Comparison of ENCODE assay signal across 9 mouse cellular contexts in the genomic region with DNA sequence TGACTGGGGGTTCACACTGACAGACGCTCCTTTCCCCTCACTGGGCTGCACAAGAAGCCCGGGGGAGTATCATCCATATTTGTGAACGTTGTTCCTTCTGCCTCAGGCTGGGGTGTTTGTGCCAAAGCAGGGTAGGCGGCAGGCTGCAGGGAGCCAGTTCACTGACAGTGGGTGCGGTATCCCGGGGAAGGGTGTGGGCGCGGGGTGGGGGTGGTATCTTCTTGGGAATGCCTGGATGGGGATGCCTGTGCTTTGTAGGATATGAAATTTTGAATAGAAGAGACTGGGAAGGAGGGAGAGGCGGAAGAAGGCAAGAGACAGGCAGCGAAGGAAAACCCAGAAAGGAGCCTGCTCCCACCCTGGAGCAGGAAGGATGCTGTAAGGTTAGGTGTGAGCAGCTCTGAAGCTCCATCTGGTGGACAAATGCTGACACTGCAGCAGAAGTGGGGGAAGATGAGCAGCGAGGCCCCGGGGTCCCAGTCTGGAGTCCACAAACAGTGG. TPM values are rescaled to one million over a fixed set of nuclear protein-coding genes. Genes with fewer than 3 reads are reported as not detected.
DNase-seq lines count a peak whose midpoint lies in the region; ATAC-seq and TF ChIP-seq lines count a peak whose summit lies in the region.
"Had no signal": no experiment of that assay in that cellular context is flagged by ENCODE, and none has a peak within 500 bp of the region (broad histone marks: within the 10 kb centered on the region; RNA-seq: fewer than 3 reads in every experiment).

No protein-coding gene starts in this region.

- no peak overlapping the region for H3K9ac ChIP-seq in lung, embryonic 14.5 days
- H3K9ac ChIP-seq: heart, embryonic 13.5 days had no signal

- no peak overlapping the region for H3K4me2 ChIP-seq in lung, embryonic 14.5 days
- H3K4me2 ChIP-seq: heart, embryonic 13.5 days had no signal

- no peaks in the 10 kb centered on the region for H3K27me3 ChIP-seq in lung, embryonic 14.5 days (ENCODE audit: insufficient read depth, low read length)

- H3K36me3 ChIP-seq in lung, embryonic 14.5 days (ENCODE audit: insufficient read depth): no peaks in the 10 kb centered on the region
- H3K36me3 ChIP-seq: heart, embryonic 13.5 days had no signal

- peak; percentile 98 for TF ChIP-seq CTCF in gastrocnemius, adult 2 months (IDR thresholded peaks at IDR 0.05)
- TF ChIP-seq CTCF in lung, embryonic 14.5 days (IDR thresholded peaks at IDR 0.05; ENCODE audit: low read depth): peak; percentile 96

- H3K4me1 ChIP-seq in lung, embryonic 14.5 days (ENCODE audit: insufficient read depth): no peaks in the 10 kb centered on the region
- H3K4me1 ChIP-seq: heart, embryonic 13.5 days had no signal

- H3K9me3 ChIP-seq in lung, embryonic 14.5 days (ENCODE audit: low read depth, low read length): no peaks in the 10 kb centered on the region
- H3K9me3 ChIP-seq: heart, embryonic 13.5 days had no signal

- peak; percentile 41; the same call in 1 of the 2 replicates for ATAC-seq in lung, embryonic 14.5 days (ENCODE audit: insufficient read depth)

- H3K4me3 ChIP-seq in gastrocnemius, adult 2 months: no peak overlapping the region
- H3K4me3 ChIP-seq in lung, embryonic 14.5 days (ENCODE audit: low read depth, low read length): no peak overlapping the region
- H3K4me3 ChIP-seq: heart, embryonic 13.5 days had no signal

- 30% methylated on average over 12 of the region's 12 CpGs for WGBS in lung, embryonic 14.5 days

- no peak overlapping the region for H3K27ac ChIP-seq in gastrocnemius, adult 2 months
- H3K27ac ChIP-seq in lung, embryonic 14.5 days (ENCODE audit: low read depth): no peak overlapping the region
- H3K27ac ChIP-seq: heart, embryonic 13.5 days had no signal

- DNase-seq in 3T3-L1 (ENCODE audit: low read depth, low spot score): peak; percentile 73
- DNase-seq in Muller cell, postnatal 12 days (ENCODE audit: inconsistent ontology term): peak; percentile 30
- DNase-seq in cerebellum, postnatal 10 days: peak; percentile 90 to 93
- DNase-seq in gastrocnemius, adult 2 months: peak; percentile 57
- DNase-seq in kidney, postnatal 4 days: peak; percentile 78 to 79
- DNase-seq in lung, embryonic 14.5 days: peak; percentile 81
- DNase-seq in ovary, postnatal 36 days (ENCODE audit: low spot score): peak; percentile 55
- peak; percentile 36 to 49 for DNase-seq in thymus, postnatal 36 days

- intact Hi-C loops in gastrocnemius, adult 2 months (cut with DNase I): loop anchor here (1.0 kb wide), 2 partner anchors 174 to 184 kb away; no protein-coding TSS in a partner anchor

RNA-seq across cellular contexts. Expression of gene Sppl2c, which starts 14.8 kb away (rescaled TPM):
- total RNA-seq in gastrocnemius, adult 2 months (2021): not detected
- polyA plus RNA-seq in lung, embryonic 14.5 days (2014; fragmentation: Nextera tagmentation; extraction: Ambion mirVana): not detected in 2 replicates
- polyA plus RNA-seq: heart, embryonic 13.5 days had no signal

RNA-seq across cellular contexts. Expression of gene Crhr1, which starts 38.7 kb away (rescaled TPM):
- total RNA-seq in gastrocnemius, adult 2 months (2021): not detected
- polyA plus RNA-seq in lung, embryonic 14.5 days (2014; fragmentation: Nextera tagmentation; extraction: Ambion mirVana): not detected in 2 replicates
- polyA plus RNA-seq: heart, embryonic 13.5 days had no signal

RNA-seq across cellular contexts. Expression of gene Mapt, which starts 59.9 kb away (rescaled TPM):
- total RNA-seq in gastrocnemius, adult 2 months (2021): 10 to 100 TPM; 66.3 to 79.2 TPM
- polyA plus RNA-seq in lung, embryonic 14.5 days (2014; fragmentation: Nextera tagmentation; extraction: Ambion mirVana): 2.5 and 4.1 TPM in 2 replicates

Comparison
In these comparisons a context has a peak if more than half of its experiments do, and no peak if none do; other contexts are left out.
1. DNase-seq: peak in every context shown above with its lines; median percentile 92 in cerebellum, postnatal 10 days; 81 in lung, embryonic 14.5 days; 78 in kidney, postnatal 4 days; 73 in 3T3-L1; 57 in gastrocnemius, adult 2 months; 55 in ovary, postnatal 36 days; 42 in thymus, postnatal 36 days; 30 in Muller cell, postnatal 12 days.